Mouse (Mus musculus): ENCODE data around the gene Asb2. TPM values are rescaled to one million over a fixed set of nuclear protein-coding genes. Genes with fewer than 3 reads are reported as not detected.

Gene Asb2
- polyA plus RNA-seq, 1 experiment from 2014 or later: 0.55 TPM

GRCm38 (mm10) chr12:103373530-103374236 is 17.9 kb upstream of the Asb2 start:
- no peak overlapping the region for H3K27ac ChIP-seq (replicated peaks)
- H3K9ac ChIP-seq (replicated peaks): no peak overlapping the region
- H3K27me3 ChIP-seq: no peaks in the 10 kb centered on the region
- H3K4me1 ChIP-seq: peaks cover 12% of the 10 kb centered on the region
- no peaks in the 10 kb centered on the region for H3K9me3 ChIP-seq
- H3K36me3 ChIP-seq: no peaks in the 10 kb centered on the region
- no peak overlapping the region for H3K4me2 ChIP-seq (replicated peaks)
- no peak for ATAC-seq (replicated peaks)
- WGBS: 78% methylated on average over 8 of the region's 8 CpGs
- H3K4me3 ChIP-seq: no peak overlapping the region

GRCm38 (mm10) chr12:103371711-103372110 is 15.9 kb upstream of the Asb2 start:
- ATAC-seq (replicated peaks): no peak
- 29% methylated on average over 6 of the region's 6 CpGs for WGBS

GRCm38 (mm10) chr12:103370861-103371260 is 15.1 kb upstream of the Asb2 start:
- H3K9me3 ChIP-seq: no peaks in the 10 kb centered on the region
- no peak for ATAC-seq (replicated peaks)
- no peak overlapping the region for H3K4me3 ChIP-seq
- no peaks in the 10 kb centered on the region for H3K36me3 ChIP-seq
- H3K27me3 ChIP-seq: no peaks in the 10 kb centered on the region
- 84% methylated on average over 4 of the region's 4 CpGs for WGBS
- no peak overlapping the region for H3K9ac ChIP-seq (replicated peaks)
- peaks cover 5% of the 10 kb centered on the region; the same call in 1 of the 2 replicates for H3K4me1 ChIP-seq
- H3K4me2 ChIP-seq (replicated peaks): no peak overlapping the region
- H3K27ac ChIP-seq (replicated peaks): no peak overlapping the region

More at GRCm38 (mm10) chr12:103371711-103372110, 15.9 kb upstream of the Asb2 start:
- Histone ChIP-seq H3K9ac (replicated peaks) (no peak overlapping the region), H3K27me3 (no peaks in the 10 kb centered on the region), H3K4me2 (replicated peaks) (no peak overlapping the region), H3K4me3 (no peak overlapping the region), H3K36me3 (no peaks in the 10 kb centered on the region), H3K27ac (replicated peaks) (no peak overlapping the region), H3K4me1 (peaks cover 12% of the 10 kb centered on the region), H3K9me3 (no peaks in the 10 kb centered on the region)

- H3K4me2 ChIP-seq (replicated peaks): no peak overlapping the region
- no peak for ATAC-seq (replicated peaks)
- no peaks in the 10 kb centered on the region for H3K9me3 ChIP-seq
- peaks cover 4% of the 10 kb centered on the region; the same call in 1 of the 2 replicates for H3K4me1 ChIP-seq
- 78% methylated on average over 2 of the region's 2 CpGs for WGBS
- H3K36me3 ChIP-seq: no peaks in the 10 kb centered on the region
- no peak overlapping the region for H3K27ac ChIP-seq (replicated peaks)
- no peak overlapping the region for H3K9ac ChIP-seq (replicated peaks)
- no peak overlapping the region for H3K4me3 ChIP-seq
- H3K27me3 ChIP-seq: no peaks in the 10 kb centered on the region
These were observed 13.0 kb upstream of the Asb2 start for GRCm38 (mm10) chr12:103368777-103369176.

- WGBS: 79% methylated on average over 7 of the region's 7 CpGs
- H3K9ac ChIP-seq (replicated peaks): no peak overlapping the region
- no peaks in the 10 kb centered on the region for H3K36me3 ChIP-seq
- H3K27me3 ChIP-seq: no peaks in the 10 kb centered on the region
- no peak overlapping the region for H3K4me3 ChIP-seq
- peak; percentile 39 for ATAC-seq (replicated peaks)
- peaks cover 4% of the 10 kb centered on the region; the same call in 1 of the 2 replicates for H3K4me1 ChIP-seq
- no peaks in the 10 kb centered on the region for H3K9me3 ChIP-seq
- no peak overlapping the region for H3K27ac ChIP-seq (replicated peaks)
- H3K4me2 ChIP-seq (replicated peaks): peak overlapping the region; percentile 30; the same call in 1 of the 2 replicates
These were observed 12.5 kb upstream of the Asb2 start for GRCm38 (mm10) chr12:103368326-103368669.

- H3K4me2 ChIP-seq (replicated peaks): peak overlapping the region; percentile 30; the same call in 1 of the 2 replicates
- no peaks in the 10 kb centered on the region for H3K27me3 ChIP-seq
- no peaks in the 10 kb centered on the region for H3K36me3 ChIP-seq
- WGBS: 17% methylated on average over 18 of the region's 18 CpGs
- ATAC-seq (replicated peaks): peak; percentile 77
- H3K4me3 ChIP-seq: no peak overlapping the region
- H3K9me3 ChIP-seq: no peaks in the 10 kb centered on the region
- H3K4me1 ChIP-seq: peaks cover 4% of the 10 kb centered on the region; the same call in 1 of the 2 replicates
- peak overlapping the region; percentile 26; the same call in 1 of the 2 replicates for H3K9ac ChIP-seq (replicated peaks)
- no peak overlapping the region for H3K27ac ChIP-seq (replicated peaks)
These were observed 12.0 kb upstream of the Asb2 start for GRCm38 (mm10) chr12:103367620-103368325.

- H3K9ac ChIP-seq (replicated peaks): no peak overlapping the region
- no peaks in the 10 kb centered on the region for H3K9me3 ChIP-seq
- H3K36me3 ChIP-seq: no peaks in the 10 kb centered on the region
- no peaks in the 10 kb centered on the region for H3K27me3 ChIP-seq
- no peak overlapping the region for H3K27ac ChIP-seq (replicated peaks)
- no peak overlapping the region for H3K4me2 ChIP-seq (replicated peaks)
- H3K4me3 ChIP-seq: no peak overlapping the region
- 80% methylated on average over 2 of the region's 2 CpGs for WGBS
- peaks cover 4% of the 10 kb centered on the region; the same call in 1 of the 2 replicates for H3K4me1 ChIP-seq
- no peak for ATAC-seq (replicated peaks)
These were observed 11.4 kb upstream of the Asb2 start for GRCm38 (mm10) chr12:103367171-103367570.

- Histone ChIP-seq H3K4me3 (no peak overlapping the region), H3K4me2 (replicated peaks) (no peak overlapping the region), H3K4me1 (no peaks in the 10 kb centered on the region), H3K9me3 (no peaks in the 10 kb centered on the region), H3K27me3 (no peaks in the 10 kb centered on the region), H3K36me3 (no peaks in the 10 kb centered on the region), H3K9ac (replicated peaks) (no peak overlapping the region), H3K27ac (replicated peaks) (no peak overlapping the region)
- no peak for ATAC-seq (replicated peaks)
- WGBS: 81% methylated on average over 3 of the region's 3 CpGs
These were observed 6.5 kb upstream of the Asb2 start for GRCm38 (mm10) chr12:103362336-103362735.

GRCm38 (mm10) chr12:103361539-103362307 is 5.9 kb upstream of the Asb2 start:
- ATAC-seq (replicated peaks): no peak
- H3K36me3 ChIP-seq: no peaks in the 10 kb centered on the region
- H3K4me3 ChIP-seq: no peak overlapping the region
- no peak overlapping the region for H3K4me2 ChIP-seq (replicated peaks)
- H3K9ac ChIP-seq (replicated peaks): no peak overlapping the region
- 88% methylated on average over 17 of the region's 17 CpGs for WGBS
- no peaks in the 10 kb centered on the region for H3K4me1 ChIP-seq
- H3K9me3 ChIP-seq: no peaks in the 10 kb centered on the region
- no peaks in the 10 kb centered on the region for H3K27me3 ChIP-seq
- H3K27ac ChIP-seq (replicated peaks): no peak overlapping the region

- WGBS: 79% methylated on average over 8 of the region's 8 CpGs
- no peak overlapping the region for H3K4me3 ChIP-seq
- H3K9me3 ChIP-seq: no peaks in the 10 kb centered on the region
- ATAC-seq (replicated peaks): no peak
- H3K4me2 ChIP-seq (replicated peaks): no peak overlapping the region
- H3K4me1 ChIP-seq: no peaks in the 10 kb centered on the region
- no peaks in the 10 kb centered on the region for H3K27me3 ChIP-seq
- no peak overlapping the region for H3K9ac ChIP-seq (replicated peaks)
- no peak overlapping the region for H3K27ac ChIP-seq (replicated peaks)
- H3K36me3 ChIP-seq: no peaks in the 10 kb centered on the region
These were observed 5.0 kb upstream of the Asb2 start for GRCm38 (mm10) chr12:103360812-103361211.

GRCm38 (mm10) chr12:103358951-103359801 is 3.4 kb upstream of the Asb2 start:
- Histone ChIP-seq H3K4me2 (replicated peaks) (no peak overlapping the region), H3K4me1 (no peaks in the 10 kb centered on the region), H3K27me3 (no peaks in the 10 kb centered on the region), H3K36me3 (no peaks in the 10 kb centered on the region), H3K4me3 (no peak overlapping the region), H3K9me3 (no peaks in the 10 kb centered on the region), H3K27ac (replicated peaks) (no peak overlapping the region), H3K9ac (replicated peaks) (no peak overlapping the region)
- ATAC-seq (replicated peaks): no peak
- 69% methylated on average over 4 of the region's 4 CpGs for WGBS

All from forebrain, embryonic 15.5 days (tissue).